Comparison of ENCODE assay signal across 8 mouse cellular contexts in the genomic region with DNA sequence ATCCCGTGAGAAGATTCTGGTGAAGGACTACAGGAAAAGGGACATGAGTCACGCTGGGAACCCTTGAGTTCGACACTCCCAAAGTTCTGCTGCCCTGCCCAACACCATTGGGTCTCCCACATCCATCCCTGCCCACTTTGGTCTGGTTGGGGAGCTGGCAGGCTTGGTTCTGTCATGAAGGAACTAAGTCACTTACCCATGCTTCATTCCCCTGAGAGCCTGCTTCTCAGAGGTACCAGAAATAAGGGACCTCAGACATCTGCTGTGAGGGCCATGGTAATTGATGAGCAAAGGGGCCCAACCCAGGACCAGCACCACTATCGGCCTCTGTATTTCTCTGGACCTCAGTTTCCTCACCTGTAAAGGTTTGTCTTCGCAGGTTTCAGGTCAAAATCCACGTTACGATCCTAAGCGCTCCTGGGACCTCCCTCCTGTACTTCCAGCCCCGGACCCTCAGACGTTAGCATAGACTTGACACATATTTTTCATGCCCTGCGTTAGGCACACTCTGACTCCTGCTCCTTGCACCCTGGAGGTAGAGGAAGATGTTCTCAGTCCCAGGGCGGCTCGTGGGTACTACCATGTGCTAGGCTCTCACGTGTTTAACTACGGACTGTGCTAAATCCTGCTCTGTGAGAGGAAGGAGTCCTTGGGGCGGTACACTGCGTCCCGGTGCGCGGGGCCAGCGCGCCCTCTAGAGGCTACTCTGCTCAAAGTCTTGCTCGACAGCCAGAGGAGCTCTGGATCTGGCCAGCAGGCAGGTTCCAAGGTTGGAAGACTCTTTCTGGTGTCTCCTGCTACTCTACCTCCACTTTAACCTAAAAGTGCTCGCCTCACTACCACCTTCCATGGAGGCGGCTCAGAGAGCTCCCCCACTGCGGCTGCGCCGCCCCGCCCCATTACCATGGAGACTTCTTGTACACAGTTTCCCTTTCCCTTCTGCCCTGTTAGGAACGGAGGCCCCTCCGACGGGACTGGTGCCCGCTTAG. TPM values are rescaled to one million over a fixed set of nuclear protein-coding genes. Genes with fewer than 3 reads are reported as not detected.
DNase-seq lines count a peak whose midpoint lies in the region; ATAC-seq and TF ChIP-seq lines count a peak whose summit lies in the region.

A gene (plus strand): TSS at position 91 of the 989 bp plus-strand sequence.

- H3K79me2 ChIP-seq in macrophage (ENCODE audit: inconsistent target) = peaks cover 7% of the 10 kb centered on the region

- H3K27ac ChIP-seq in left cerebral cortex, adult 2 months = peak within 1 kb of the TSS; percentile 45; the same call in 1 of the 2 replicates
- H3K27ac ChIP-seq in macrophage = peak within 1 kb of the TSS; percentile 73

- peak; percentile 97 for ATAC-seq in activated CD4-positive, CD25-positive, alpha-beta regulatory T cell, adult 4 months
- peak; percentile 90 for ATAC-seq in common myeloid progenitor, adult 5-6 weeks (replicated peaks; ENCODE audit: low read depth, poor library complexity, severe bottlenecking)

- peaks cover 24% of the 10 kb centered on the region for H3K36me3 ChIP-seq in macrophage (ENCODE audit: inconsistent target)

- intact Hi-C loops in left cerebral cortex, adult 2 months (cut with DNase I) = loop anchor here (1.0 to 2.0 kb wide), 2 partner anchors 70 to 201 kb away; a partner anchor contains a TSS

- TF ChIP-seq CTCF in left cerebral cortex, adult 2 months (IDR thresholded peaks at IDR 0.05) = no peak; the same call in none of the 2 replicates

- peak; percentile 84 to 85 for DNase-seq in gastrocnemius, adult 8-10 months (ENCODE audit: low spot score in 2 of 2)
- peak; percentile 53 for DNase-seq in hindlimb bud, embryonic 11.5 days (ENCODE audit: extremely low spot score, low read depth, low spot score)
- peak; percentile 87 to 91 for DNase-seq in left cerebral cortex, adult 2 months (ENCODE audit: extremely low spot score in 1 of 2, low spot score in 2 of 2)
- peak; percentile 75 for DNase-seq in retina, postnatal 7 days (ENCODE audit: low read depth, low spot score)
- DNase-seq in urinary bladder, adult 18-20 months (ENCODE audit: low spot score in 2 of 2) = peak; percentile 82 to 91

- peak within 1 kb of the TSS; percentile 44 for H3K4me3 ChIP-seq in left cerebral cortex, adult 2 months
- H3K4me3 ChIP-seq in macrophage (ENCODE audit: inconsistent target) = peak within 1 kb of the TSS; percentile 58

- 12% methylated on average over 33 of the region's 33 CpGs for WGBS in macrophage (ENCODE audit: missing documents)

RNA-seq across cellular contexts. Expression of the gene that starts here (rescaled TPM):
- polyA plus RNA-seq in activated CD4-positive, CD25-positive, alpha-beta regulatory T cell, adult 4 months (2017; shearing (Covaris generic)) = 1 to 10 TPM; 1.1 TPM
- total RNA-seq in common myeloid progenitor, adult 5-6 weeks (2017) = 0.18 and 0.34 TPM in 2 replicates
- under 1 TPM in 1 of 4 experiments, not detected in 3; 0.21 TPM for total RNA-seq in gastrocnemius, adult 8-10 months (2022)
- under 1 TPM; 0.32 to 0.70 TPM for total RNA-seq in left cerebral cortex, adult 2 months (2021)
- 1 to 10 TPM in 21 of 26 experiments, under 1 TPM in 5; 0.50 to 6.7 (median 1.6) TPM for total RNA-seq in macrophage (2018; cell fraction: chromatin; rRNA removed)
- total RNA-seq in macrophage (2018; cell fraction: cytosol; rRNA removed) = 1 to 10 TPM in 3 of 26 experiments, under 1 TPM in 23; 0.14 to 1.4 (median 0.40) TPM
- 1 to 10 TPM in 24 of 26 experiments, under 1 TPM in 2; 0.41 to 8.3 (median 2.4) TPM for total RNA-seq in macrophage (2018; cell fraction: nucleus; rRNA removed)
- 0.09 to 1.3 TPM (median 0.66 TPM) in 3 replicates for polyA plus RNA-seq in macrophage (2018)

Comparison
In these comparisons a context has a peak if more than half of its experiments do, and no peak if none do; other contexts are left out.
1. Peak in every context shown above with its lines: DNase-seq, ATAC-seq, H3K4me3 ChIP-seq and H3K27ac ChIP-seq.
2. Peak in ATAC-seq in common myeloid progenitor, adult 5-6 weeks; RNA of the gene not detected or under 1 TPM.
3. Peak in DNase-seq in gastrocnemius, adult 8-10 months; RNA of the gene not detected or under 1 TPM.
4. Peak in DNase-seq, H3K4me3 ChIP-seq and H3K27ac ChIP-seq in left cerebral cortex, adult 2 months; RNA of the gene not detected or under 1 TPM.